Mouse (Mus musculus) liver, adult 2 months (tissue): ENCODE data around the gene Krt23.

Experiments
- CTCF ChIP-seq: fragments of 200-500 bp; IDR thresholded peaks from 2 replicates; pipeline ENCODE4 v1.5.1; 2011; ENCODE audit warnings: low read depth, low read length, control low read depth
- POLR2A ChIP-seq: fragments of 200-500 bp; IDR thresholded peaks from 2 replicates; pipeline ENCODE4 v1.6.1; 2011; ENCODE audit warnings: low read length, control low read depth; ENCODE audit not compliant: insufficient read depth; ENCODE audit errors: extremely low read depth

DNA sequence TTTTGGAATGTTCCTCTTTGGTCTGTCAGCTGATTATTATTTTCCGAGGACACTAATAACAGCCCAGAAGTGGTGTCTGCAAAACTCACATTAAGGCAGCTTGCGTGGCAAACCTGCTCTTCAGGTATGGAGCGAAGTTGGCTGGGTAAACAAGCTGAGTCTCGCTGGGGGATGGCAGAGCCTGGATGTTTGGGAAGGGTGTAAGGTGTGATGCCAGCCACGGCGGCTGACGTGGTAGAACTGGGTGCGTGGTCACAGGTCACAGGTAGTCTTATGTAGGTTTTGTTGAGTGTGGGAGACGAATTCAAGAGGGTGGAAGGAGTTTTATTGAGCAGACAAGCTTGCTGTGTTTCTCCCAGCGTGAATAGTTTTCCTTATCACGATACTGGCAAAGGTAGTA, 24.4 kb downstream of the Krt23 start:
- no peak for TF ChIP-seq POLR2A
- TF ChIP-seq CTCF, result no peak
